Mouse (Mus musculus) liver, embryonic 12.5 days (tissue): Measurements from ENCODE around the gene Ppard. TPM values are rescaled to one million over a fixed set of nuclear protein-coding genes. Genes with fewer than 3 reads are reported as not detected.

Source experiments
- ATAC-seq: fragments of 200-750 bp; cut with Nextera tagmentation; 2 replicates; pipeline ENCODE4 v1.8.0; 2017; ENCODE audit warnings: moderate number of reproducible peaks, mild to moderate bottlenecking, moderate library complexity
- H3K27ac ChIP-seq: fragments of 300-500 bp; sonication (generic); 2 replicates; pipeline ENCODE4 v1.5.1; 2016; ENCODE audit warnings: mild to moderate bottlenecking
- H3K27me3 ChIP-seq: fragments of 300-500 bp; sonication (generic); replicated peaks from 2 replicates; pipeline ENCODE4 v1.6.1; 2016; ENCODE audit warnings: mild to moderate bottlenecking, moderate library complexity
- H3K36me3 ChIP-seq: fragments of 300-500 bp; sonication (generic); 2 replicates; pipeline ENCODE4 v1.6.1; 2016; ENCODE audit warnings: mild to moderate bottlenecking, moderate library complexity
- H3K4me1 ChIP-seq: fragments of 300-500 bp; sonication (generic); 2 replicates; pipeline ENCODE4 v1.6.1; 2016
- H3K4me2 ChIP-seq: fragments of 300-500 bp; sonication (generic); 2 replicates; pipeline ENCODE4 v1.6.1; 2016; ENCODE audit warnings: mild to moderate bottlenecking, moderate library complexity
- H3K4me3 ChIP-seq: fragments of 300-500 bp; sonication (generic); 2 replicates; pipeline ENCODE4 v1.5.1; 2016; ENCODE audit warnings: mild to moderate bottlenecking, moderate library complexity
- H3K9ac ChIP-seq: fragments of 300-500 bp; sonication (generic); 2 replicates; pipeline ENCODE4 v1.6.1; 2016; ENCODE audit warnings: mild to moderate bottlenecking, moderate library complexity
- H3K9me3 ChIP-seq: fragments of 300-500 bp; sonication (generic); replicated peaks from 2 replicates; pipeline ENCODE4 v1.6.1; 2016; ENCODE audit warnings: mild to moderate bottlenecking, moderate library complexity
- WGBS: fragments of 180-500 bp; shearing (Covaris S2); methylation state at CpG from one replicate; pipeline ENCODE4 v1.1.7; 2016; ENCODE audit not compliant: insufficient replicate concordance; 5-methylcytosine and 5-hydroxymethylcytosine counted together
- polyA plus RNA-seq: library from polyadenylated mRNA; unstranded; fragments of >200 nt; fragmentation: Nextera tagmentation; extraction: Ambion mirVana; gene quantifications from 2 replicates; pipeline ENCODE4 v1.2.1, GENCODE M21; 2016

Gene Ppard
- polyA plus RNA-seq, 1 experiment from 2014 or later: 2.0 TPM

DNA sequence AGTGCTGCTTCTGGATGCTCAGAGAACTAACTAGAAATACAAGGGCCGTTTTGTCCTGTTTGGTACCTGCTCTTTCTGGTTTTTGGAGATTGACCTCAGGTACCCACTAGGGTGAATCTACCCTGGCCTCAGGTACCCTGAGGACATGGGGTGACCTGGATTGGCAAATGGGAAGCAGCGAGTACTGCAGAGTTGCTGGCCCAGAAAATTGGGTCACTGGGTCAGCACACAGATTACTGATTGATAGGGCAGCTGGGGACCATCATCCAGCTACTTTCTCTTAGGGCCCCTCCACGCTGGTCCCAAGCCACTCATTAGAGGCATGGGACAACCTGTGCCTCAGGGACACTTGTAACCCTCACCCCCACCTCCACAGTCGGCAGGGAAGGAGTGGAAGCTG lies 46.7 kb downstream of the Ppard start:
- Histone ChIP-seq H3K4me1 (peaks cover 52% of the 10 kb centered on the region), H3K27ac (no peak overlapping the region), H3K4me2 (no peak overlapping the region), H3K36me3 (0 out of 2 replicates have a peak, but pooled peaks cover 9% of the 10 kb centered on the region), H3K9me3 (no peaks in the 10 kb centered on the region), H3K4me3 (no peak overlapping the region), H3K9ac (no peak overlapping the region), H3K27me3 (no peaks in the 10 kb centered on the region)
- ATAC-seq: no peak
- 53% methylated on average over 4 of the region's 4 CpGs for WGBS

DNA sequence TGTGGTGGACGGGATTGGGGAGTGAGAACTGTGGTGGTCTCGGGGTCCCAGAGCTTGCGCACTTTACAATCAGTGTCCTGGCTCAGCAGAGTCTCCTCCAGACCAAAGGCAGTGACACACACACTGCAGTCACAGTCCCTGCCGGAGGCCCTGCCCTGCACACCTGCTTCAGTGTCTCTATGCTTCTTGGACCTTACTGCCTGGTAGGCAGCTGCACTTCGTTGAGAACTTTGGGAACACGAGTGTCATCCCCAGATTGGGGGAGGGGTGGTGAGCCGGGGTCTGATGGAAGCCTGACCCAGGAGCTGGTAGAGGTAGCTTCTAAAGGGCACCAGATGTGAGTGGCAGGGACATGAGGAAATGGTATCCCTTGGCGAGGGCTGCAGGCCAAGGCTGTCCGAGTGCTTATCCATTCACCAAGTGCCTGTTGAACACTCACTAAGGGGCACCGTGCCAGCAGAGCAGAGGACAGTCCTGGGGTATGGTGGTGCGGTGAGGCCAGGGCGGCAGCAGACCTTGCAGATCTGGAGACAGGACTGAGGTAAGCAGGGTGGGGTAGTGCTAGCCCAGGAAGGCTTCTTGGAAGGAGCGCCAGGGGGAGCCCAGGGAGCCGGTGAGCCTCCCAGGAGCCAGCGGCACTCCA lies 47.4 kb downstream of the Ppard start:
- 73% methylated on average over 15 of the region's 15 CpGs for WGBS
- no peaks in the 10 kb centered on the region for H3K9me3 ChIP-seq
- peak overlapping the region; percentile 20; the same call in 1 of the 2 replicates for H3K9ac ChIP-seq
- H3K36me3 ChIP-seq: 0 out of 2 replicates have a peak, but pooled peaks cover 9% of the 10 kb centered on the region
- H3K4me2 ChIP-seq: no peak overlapping the region
- no peak overlapping the region for H3K27ac ChIP-seq
- no peak overlapping the region for H3K4me3 ChIP-seq
- no peak for ATAC-seq
- H3K27me3 ChIP-seq: no peaks in the 10 kb centered on the region
- peaks cover 55% of the 10 kb centered on the region for H3K4me1 ChIP-seq

GRCm38 (mm10) chr17:28280423-28280800 lies 47.9 kb downstream of the Ppard start:
- H3K27ac ChIP-seq: no peak overlapping the region
- peaks cover 60% of the 10 kb centered on the region for H3K4me1 ChIP-seq
- no peaks in the 10 kb centered on the region for H3K27me3 ChIP-seq
- H3K4me2 ChIP-seq: no peak overlapping the region
- ATAC-seq: no peak
- H3K4me3 ChIP-seq: no peak overlapping the region
- no peaks in the 10 kb centered on the region for H3K9me3 ChIP-seq
- H3K9ac ChIP-seq: peak overlapping the region; percentile 20; the same call in 1 of the 2 replicates
- H3K36me3 ChIP-seq: 0 out of 2 replicates have a peak, but pooled peaks cover 9% of the 10 kb centered on the region
- 67% methylated on average over 7 of the region's 7 CpGs for WGBS

- peak overlapping the region; percentile 20; the same call in 1 of the 2 replicates for H3K9ac ChIP-seq
- H3K27ac ChIP-seq: no peak overlapping the region
- H3K4me2 ChIP-seq: no peak overlapping the region
- 0 out of 2 replicates have a peak, but pooled peaks cover 9% of the 10 kb centered on the region for H3K36me3 ChIP-seq
- no peaks in the 10 kb centered on the region for H3K27me3 ChIP-seq
- H3K4me3 ChIP-seq: no peak overlapping the region
- no peak for ATAC-seq
- H3K9me3 ChIP-seq: no peaks in the 10 kb centered on the region
- WGBS: 40% methylated on average over 5 of the region's 5 CpGs
- peaks cover 62% of the 10 kb centered on the region for H3K4me1 ChIP-seq
These were observed 48.4 kb downstream of the Ppard start for GRCm38 (mm10) chr17:28280831-28281377.

DNA sequence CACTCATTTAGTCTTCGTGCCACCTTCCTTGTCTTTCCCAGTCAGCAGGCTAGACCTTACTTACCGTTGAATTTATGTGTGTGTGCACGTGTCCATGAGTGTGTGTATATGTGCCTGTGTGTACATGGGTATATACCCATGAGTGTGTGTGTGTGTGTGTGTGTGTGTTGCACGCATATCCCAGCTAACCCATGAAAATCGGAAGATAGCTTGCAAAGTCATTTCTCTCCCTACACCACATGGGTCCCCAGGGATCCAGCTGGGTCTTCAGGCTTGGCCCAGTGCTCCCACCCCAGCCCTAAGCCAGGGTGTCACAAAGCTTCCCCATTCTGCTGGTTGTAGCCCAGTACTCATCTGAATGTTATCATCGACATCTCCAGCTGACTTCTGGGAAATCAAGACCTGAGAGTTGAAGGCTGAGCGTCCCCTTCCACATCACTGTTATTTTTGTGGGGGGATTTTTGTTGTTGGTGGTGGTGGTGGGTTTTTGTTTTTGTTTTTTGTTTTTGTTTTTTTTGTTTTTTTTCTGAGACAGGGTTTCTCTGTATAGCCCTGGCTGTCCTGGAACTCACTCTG lies 49.5 kb downstream of the Ppard start:
- H3K36me3 ChIP-seq: peaks cover 11% of the 10 kb centered on the region
- H3K9me3 ChIP-seq: no peaks in the 10 kb centered on the region
- no peak for ATAC-seq
- H3K4me1 ChIP-seq: peaks cover 66% of the 10 kb centered on the region
- no peak overlapping the region for H3K9ac ChIP-seq
- H3K4me2 ChIP-seq: no peak overlapping the region
- H3K27me3 ChIP-seq: no peaks in the 10 kb centered on the region
- no peak overlapping the region for H3K4me3 ChIP-seq
- no peak overlapping the region for H3K27ac ChIP-seq
- 71% methylated on average over 7 of the region's 7 CpGs for WGBS

- WGBS: 76% methylated on average over 10 of the region's 10 CpGs
- H3K4me2 ChIP-seq: no peak overlapping the region
- H3K4me3 ChIP-seq: no peak overlapping the region
These were observed 50.7 kb downstream of the Ppard start for GRCm38 (mm10) chr17:28283199-28283598.

GRCm38 (mm10) chr17:28286133-28286532 lies 53.6 kb downstream of the Ppard start:
- no peak overlapping the region for H3K27ac ChIP-seq
- H3K27me3 ChIP-seq: no peaks in the 10 kb centered on the region
- ATAC-seq: no peak
- H3K9me3 ChIP-seq: no peaks in the 10 kb centered on the region
- no peak overlapping the region for H3K9ac ChIP-seq
- H3K4me1 ChIP-seq: peaks cover 51% of the 10 kb centered on the region
- no peak overlapping the region for H3K4me3 ChIP-seq
- H3K36me3 ChIP-seq: peaks cover 17% of the 10 kb centered on the region
- WGBS: 59% methylated on average over 10 of the region's 10 CpGs
- H3K4me2 ChIP-seq: no peak overlapping the region

More at GRCm38 (mm10) chr17:28283199-28283598, 50.7 kb downstream of the Ppard start:
- no peaks in the 10 kb centered on the region for H3K27me3 ChIP-seq
- no peak overlapping the region for H3K9ac ChIP-seq
- ATAC-seq: no peak
- H3K27ac ChIP-seq: no peak overlapping the region
- H3K4me1 ChIP-seq: peaks cover 66% of the 10 kb centered on the region
- H3K9me3 ChIP-seq: no peaks in the 10 kb centered on the region
- peaks cover 14% of the 10 kb centered on the region for H3K36me3 ChIP-seq

DNA sequence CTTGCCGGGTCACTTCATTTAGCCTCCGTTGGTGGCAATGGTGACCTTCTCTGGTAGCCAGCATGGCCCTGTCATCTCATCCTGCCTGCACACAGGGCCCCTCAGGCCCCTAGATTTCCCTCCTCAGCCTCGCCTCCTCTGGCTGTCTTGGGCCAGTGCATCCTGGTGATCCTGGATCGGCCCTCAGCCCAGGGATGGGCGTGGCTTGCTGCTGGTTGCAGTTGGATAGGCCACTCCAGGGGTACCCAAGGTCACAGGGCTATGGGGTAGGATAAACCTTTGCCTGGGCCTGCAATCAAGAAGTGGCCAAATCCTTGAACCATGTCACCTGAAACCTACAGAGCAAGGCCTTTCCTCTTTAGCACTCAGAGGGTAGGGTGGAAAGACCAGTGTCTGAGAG lies 54.5 kb downstream of the Ppard start:
- H3K4me2 ChIP-seq: no peak overlapping the region
- H3K36me3 ChIP-seq: peaks cover 22% of the 10 kb centered on the region
- H3K27ac ChIP-seq: no peak overlapping the region
- WGBS: 56% methylated on average over 5 of the region's 5 CpGs
- ATAC-seq: no peak
- no peak overlapping the region for H3K9ac ChIP-seq
- no peaks in the 10 kb centered on the region for H3K27me3 ChIP-seq
- peaks cover 53% of the 10 kb centered on the region for H3K4me1 ChIP-seq
- H3K4me3 ChIP-seq: no peak overlapping the region
- no peaks in the 10 kb centered on the region for H3K9me3 ChIP-seq

DNA sequence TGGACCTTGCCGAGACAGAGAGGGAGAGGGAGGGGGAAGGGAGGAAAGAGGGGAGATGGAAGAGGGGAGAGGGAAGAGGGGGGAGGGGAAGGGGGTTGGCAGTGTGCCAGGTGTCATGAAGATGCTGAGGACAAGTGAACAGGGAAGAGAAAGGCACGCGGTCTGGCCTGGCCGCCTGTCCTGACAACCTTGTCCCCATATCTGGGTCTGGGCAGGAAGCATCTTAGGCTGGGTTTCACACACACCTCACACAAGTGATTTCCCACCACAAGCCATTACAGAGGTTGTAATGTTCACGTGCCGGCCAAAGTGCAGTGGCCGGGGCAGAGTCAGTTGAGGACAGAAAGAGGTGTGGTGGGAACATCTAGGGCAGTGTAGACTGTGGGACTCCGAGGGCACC lies 55.1 kb downstream of the Ppard start:
- 52% methylated on average over 8 of the region's 8 CpGs for WGBS
- Histone ChIP-seq H3K9ac (no peak overlapping the region), H3K36me3 (peaks cover 28% of the 10 kb centered on the region), H3K4me1 (peaks cover 53% of the 10 kb centered on the region), H3K4me3 (no peak overlapping the region), H3K27me3 (no peaks in the 10 kb centered on the region), H3K27ac (no peak overlapping the region), H3K4me2 (no peak overlapping the region), H3K9me3 (no peaks in the 10 kb centered on the region)
- ATAC-seq: peak; percentile 31; the same call in 1 of the 2 replicates

- H3K9ac ChIP-seq: no peak overlapping the region
- no peaks in the 10 kb centered on the region for H3K27me3 ChIP-seq
- no peak overlapping the region for H3K4me2 ChIP-seq
- H3K36me3 ChIP-seq: peaks cover 30% of the 10 kb centered on the region
- no peak overlapping the region for H3K4me3 ChIP-seq
- 0 out of 2 replicates have a peak, but pooled peaks have one; percentile 20 for ATAC-seq
- 62% methylated on average over 5 of the region's 5 CpGs for WGBS
- no peaks in the 10 kb centered on the region for H3K9me3 ChIP-seq
- H3K27ac ChIP-seq: no peak overlapping the region
- peaks cover 53% of the 10 kb centered on the region for H3K4me1 ChIP-seq
These were observed 55.5 kb downstream of the Ppard start for GRCm38 (mm10) chr17:28287980-28288379.

- Histone ChIP-seq H3K4me1 (peaks cover 63% of the 10 kb centered on the region), H3K4me2 (no peak overlapping the region), H3K36me3 (peaks cover 35% of the 10 kb centered on the region), H3K27me3 (no peaks in the 10 kb centered on the region), H3K9me3 (no peaks in the 10 kb centered on the region), H3K27ac (no peak overlapping the region), H3K4me3 (no peak overlapping the region), H3K9ac (no peak overlapping the region)
- no peak for ATAC-seq
- WGBS: 80% methylated on average over 3 of the region's 3 CpGs
These were observed 57.8 kb downstream of the Ppard start for GRCm38 (mm10) chr17:28290262-28290661.

DNA sequence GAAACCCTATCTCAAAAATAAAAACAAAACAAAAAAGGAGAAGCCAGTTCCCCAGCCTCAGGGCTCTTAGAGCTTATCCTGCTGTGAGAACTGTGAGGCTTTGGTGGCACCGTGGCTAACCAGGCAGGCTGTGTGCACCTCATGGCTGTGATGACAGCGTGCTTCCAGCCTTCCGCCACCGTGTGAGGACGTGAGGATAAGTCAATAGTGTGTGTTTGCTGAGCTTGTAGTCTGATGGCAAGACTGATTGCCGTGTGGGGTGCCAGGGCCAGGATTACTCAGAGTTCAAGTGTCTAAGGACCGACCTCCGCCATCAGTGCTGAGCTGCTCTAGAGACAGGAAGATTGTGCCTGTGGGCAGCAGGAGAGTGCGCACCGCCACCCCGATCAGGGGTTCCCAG lies 58.2 kb downstream of the Ppard start:
- H3K4me2 ChIP-seq: no peak overlapping the region
- no peak overlapping the region for H3K27ac ChIP-seq
- H3K4me3 ChIP-seq: no peak overlapping the region
- H3K4me1 ChIP-seq: peaks cover 60% of the 10 kb centered on the region
- H3K9ac ChIP-seq: no peak overlapping the region
- H3K27me3 ChIP-seq: no peaks in the 10 kb centered on the region
- no peaks in the 10 kb centered on the region for H3K9me3 ChIP-seq
- peaks cover 39% of the 10 kb centered on the region for H3K36me3 ChIP-seq
- 52% methylated on average over 11 of the region's 11 CpGs for WGBS
- ATAC-seq: 0 out of 2 replicates have a peak, but pooled peaks have one; percentile 11
